Mouse (Mus musculus) liver, postnatal 0 days (tissue): ENCODE results near the gene Immp2l.

Experiments used
- CTCF ChIP-seq: sonication (generic); IDR thresholded peaks from 2 replicates; pipeline ENCODE4 v1.5.1; 2016; ENCODE audit warnings: antibody characterized with exemption, low read depth
- EP300 ChIP-seq: IDR thresholded peaks from 2 replicates; pipeline ENCODE4 v1.6.1; 2016; ENCODE audit warnings: antibody characterized with exemption, low read depth, mild to moderate bottlenecking

GRCm38 (mm10) chr12:41316426-41316825, 292.5 kb downstream of the Immp2l start:
- TF ChIP-seq CTCF: no peak
- no peak for TF ChIP-seq EP300
